Mouse (Mus musculus): Measurements from ENCODE around the gene Tbcb.
"Not testable (repeated sequence)": the region's sequence is repeated elsewhere in the genome, so short reads cannot be mapped to it uniquely, and the experiment has no call there.

Gene Tbcb

GRCm38 (mm10) chr7:30222205-30222604 lies 9.9 kb downstream of the Tbcb start:
- DNase-seq (ENCODE audit: low read depth, low spot score) = no peak

GRCm38 (mm10) chr7:30221433-30221832 lies 10.6 kb downstream of the Tbcb start:
- DNase-seq (ENCODE audit: low read depth, low spot score) = no peak

- DNase-seq (ENCODE audit: low read depth, low spot score) = no peak
Observed at GRCm38 (mm10) chr7:30220008-30220356, 12.1 kb downstream of the Tbcb start.

- DNase-seq (ENCODE audit: low read depth, low spot score) = peak; percentile 68
Observed at GRCm38 (mm10) chr7:30219293-30220007, 12.6 kb downstream of the Tbcb start.

- DNase-seq (ENCODE audit: low read depth, low spot score) = no peak
Observed at GRCm38 (mm10) chr7:30217277-30217676, 14.8 kb downstream of the Tbcb start.

- DNase-seq (ENCODE audit: low read depth, low spot score) = peak; percentile 88
Observed at GRCm38 (mm10) chr7:30216723-30217151, 15.3 kb downstream of the Tbcb start.

GRCm38 (mm10) chr7:30215875-30216274 lies 16.2 kb downstream of the Tbcb start:
- no peak for DNase-seq (ENCODE audit: low read depth, low spot score)

GRCm38 (mm10) chr7:30213881-30214280 lies 18.2 kb downstream of the Tbcb start:
- DNase-seq (ENCODE audit: low read depth, low spot score) = no peak

- no peak for DNase-seq (ENCODE audit: low read depth, low spot score)
Observed at GRCm38 (mm10) chr7:30211025-30211424, 21.0 kb downstream of the Tbcb start.

GRCm38 (mm10) chr7:30206364-30206763 lies 25.7 kb downstream of the Tbcb start:
- DNase-seq (ENCODE audit: low read depth, low spot score) = not testable (repeated sequence)

GRCm38 (mm10) chr7:30205383-30205782 lies 26.7 kb downstream of the Tbcb start:
- no peak for DNase-seq (ENCODE audit: low read depth, low spot score)

- DNase-seq (ENCODE audit: low read depth, low spot score) = no peak
Observed at GRCm38 (mm10) chr7:30204380-30204779, 27.7 kb downstream of the Tbcb start.

- DNase-seq (ENCODE audit: low read depth, low spot score) = no peak
Observed at GRCm38 (mm10) chr7:30202895-30203690, 29.0 kb downstream of the Tbcb start.

- not testable (repeated sequence) for DNase-seq (ENCODE audit: low read depth, low spot score)
Observed at GRCm38 (mm10) chr7:30200661-30201060, 31.4 kb downstream of the Tbcb start.

- no peak for DNase-seq (ENCODE audit: low read depth, low spot score)
Observed at GRCm38 (mm10) chr7:30200200-30200599, 31.9 kb downstream of the Tbcb start.

GRCm38 (mm10) chr7:30199498-30200139 lies 32.5 kb downstream of the Tbcb start:
- DNase-seq (ENCODE audit: low read depth, low spot score) = no peak

- DNase-seq (ENCODE audit: low read depth, low spot score) = peak; percentile 87
Observed at GRCm38 (mm10) chr7:30198481-30198971, 33.5 kb downstream of the Tbcb start, which contains the start of gene Capns1. Gene Capns1 (minus strand): TSS chr7:30198811.

- no peak for DNase-seq (ENCODE audit: low read depth, low spot score)
Observed at GRCm38 (mm10) chr7:30197592-30198129, 34.4 kb downstream of the Tbcb start.

GRCm38 (mm10) chr7:30196171-30196570 lies 35.9 kb downstream of the Tbcb start:
- no peak for DNase-seq (ENCODE audit: low read depth, low spot score)

- no peak for DNase-seq (ENCODE audit: low read depth, low spot score)
Observed at GRCm38 (mm10) chr7:30195461-30195860, 36.6 kb downstream of the Tbcb start.

- DNase-seq (ENCODE audit: low read depth, low spot score) = peak; percentile 95
Observed at GRCm38 (mm10) chr7:30194884-30195283, 37.2 kb downstream of the Tbcb start.

Measured in forelimb bud, embryonic 11.5 days (tissue).